Mouse (Mus musculus) right cerebral cortex, adult 2 months (tissue): ENCODE measurements at regions not wholly inside any gene's neighbourhood (a gene's known extent, or its start where the extent isn't known, plus 50 kb on each side); places are given as distances from the start of the nearest gene placed in this dataset.

Source experiments
- DNase-seq, 2 experiments: peaks; one replicate each; pipeline ENCODE4 v3.0.0; 2021 to 2022; ENCODE audit warnings: low spot score in 2 of 2

- DNase-seq: no peak
Measured at GRCm38 (mm10) chr7:113113266-113113893, 93.9 kb upstream of the Arntl start.

DNA sequence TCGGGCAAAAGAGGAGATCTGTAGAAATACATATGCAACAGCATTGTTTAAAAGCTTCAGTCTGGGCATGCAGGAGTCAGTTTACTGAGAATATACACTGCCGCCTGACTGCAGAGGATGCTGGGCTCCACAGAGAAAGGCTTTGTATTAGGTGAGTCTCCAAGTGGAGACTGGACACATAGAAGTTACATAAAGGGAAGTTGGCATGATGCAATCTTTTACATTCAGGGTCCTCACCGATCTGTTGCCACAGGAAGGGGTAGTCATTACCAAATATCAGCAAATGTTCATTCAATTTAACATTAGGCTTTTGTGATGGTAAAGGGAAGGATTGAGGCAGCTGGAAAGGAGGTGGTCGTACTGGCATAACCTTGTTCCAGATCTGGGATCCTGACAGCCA is 89.7 kb upstream of the Arntl start:
- no peak for DNase-seq

GRCm38 (mm10) chr7:113121911-113122319 is 85.3 kb upstream of the Arntl start:
- DNase-seq: peak; percentile 46 to 53

- DNase-seq: no peak
Measured at GRCm38 (mm10) chr7:113126010-113126409, 81.3 kb upstream of the Arntl start.

DNA sequence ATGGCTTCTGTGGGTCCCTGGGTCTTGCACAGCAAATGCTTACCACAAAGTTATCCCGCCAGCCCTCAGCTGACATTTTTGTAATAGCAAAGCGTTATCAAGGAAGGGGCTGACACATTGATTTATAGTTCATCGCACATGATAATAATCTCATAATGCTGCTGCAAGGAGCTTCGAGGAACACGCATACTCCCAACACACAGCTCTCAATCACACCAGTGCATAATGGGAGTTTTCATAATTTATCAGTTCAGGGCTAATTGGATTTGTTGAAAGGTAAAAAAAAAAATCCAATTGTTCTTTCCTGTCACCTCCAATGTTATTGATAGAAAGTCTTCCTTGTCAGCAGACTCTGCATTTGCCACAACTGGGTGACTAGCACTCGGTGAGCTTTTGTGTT is 76.7 kb upstream of the Arntl start:
- DNase-seq: no peak

- peak; percentile 94 to 95 for DNase-seq
Measured at GRCm38 (mm10) chr7:113131945-113132538, 75.2 kb upstream of the Arntl start.

DNA sequence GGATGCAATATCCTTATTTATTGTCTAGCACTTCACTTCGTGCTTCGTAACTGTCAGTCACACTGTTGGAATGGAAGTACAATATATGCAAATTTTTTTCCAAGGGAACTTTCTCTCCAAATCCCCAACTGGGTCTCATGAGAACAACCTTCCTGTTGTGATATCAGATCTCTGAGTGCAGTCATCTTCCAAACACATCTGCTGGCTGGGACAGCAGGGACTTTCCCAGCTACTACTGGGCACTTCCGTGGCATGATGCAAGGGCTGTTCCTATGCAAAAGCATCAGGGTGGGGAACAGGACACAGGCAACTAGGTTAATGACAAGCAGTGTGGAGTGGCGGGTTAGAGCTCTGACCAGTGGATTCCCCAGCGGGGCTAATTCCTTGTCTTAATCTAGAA is 73.4 kb upstream of the Arntl start:
- DNase-seq: no peak

GRCm38 (mm10) chr7:113140011-113140438 is 67.2 kb upstream of the Arntl start:
- peak; percentile 73 to 80 for DNase-seq

DNA sequence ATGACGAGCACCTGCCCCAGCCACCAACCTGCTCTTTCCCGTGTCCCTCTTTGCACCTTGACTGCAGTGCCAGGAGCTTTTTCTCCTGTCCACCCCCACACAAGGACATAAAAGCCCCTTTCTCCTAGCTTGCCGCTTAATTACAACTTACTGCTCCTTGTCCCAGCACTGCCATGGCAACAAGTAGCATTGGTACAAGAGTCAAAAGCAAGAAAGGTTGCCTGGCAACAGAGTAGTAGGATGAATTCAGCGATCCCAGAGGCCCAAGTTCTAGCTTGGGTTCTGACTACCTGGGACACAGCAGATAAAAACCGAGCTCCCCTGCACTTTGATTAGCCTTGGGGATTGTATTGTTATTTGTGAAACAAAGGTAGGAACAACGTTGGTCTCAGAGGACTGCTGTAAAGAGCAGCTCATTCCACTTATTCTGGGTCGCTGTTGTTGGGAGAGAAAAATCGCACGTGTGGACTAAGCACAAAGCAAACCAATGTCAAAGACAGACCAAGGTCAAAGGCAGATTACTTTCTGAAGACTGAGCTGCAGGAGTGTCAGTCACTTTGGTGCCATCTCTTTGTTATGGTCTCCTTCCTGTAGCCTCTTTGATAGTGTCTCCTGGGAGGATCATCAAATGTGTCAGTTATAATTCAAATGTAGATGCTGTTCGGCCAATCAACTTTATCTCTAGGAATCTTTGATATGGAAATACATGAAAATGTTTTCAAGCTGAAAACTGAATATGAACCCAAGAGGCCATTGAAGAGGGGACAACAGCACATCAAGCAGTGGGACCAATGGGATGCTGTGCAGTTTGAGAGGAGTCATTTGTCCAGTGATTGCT is 65.2 kb upstream of the Arntl start:
- no peak for DNase-seq

DNA sequence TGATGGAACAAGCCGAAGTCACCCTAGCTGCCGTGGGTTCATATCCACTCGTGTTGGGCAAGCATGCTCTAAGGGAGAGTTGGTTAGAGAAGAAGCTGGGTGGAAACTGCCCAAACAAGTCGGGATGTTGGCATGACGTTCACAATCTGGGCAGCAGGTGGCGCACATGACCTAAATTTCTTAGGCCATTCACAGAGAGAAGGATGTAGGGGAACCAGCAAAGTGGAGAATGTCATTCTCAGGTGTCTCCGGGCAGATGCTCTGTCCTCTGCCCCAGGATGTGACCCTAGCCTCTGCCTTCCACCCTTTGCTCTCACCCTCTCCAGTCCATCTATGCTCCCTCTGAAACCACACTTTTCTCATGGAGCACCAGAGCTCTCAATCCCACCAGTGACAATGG is 63.7 kb upstream of the Arntl start:
- DNase-seq: peak; percentile 94 to 97

- DNase-seq: no peak
Measured at GRCm38 (mm10) chr7:113145046-113145445, 62.2 kb upstream of the Arntl start.

DNA sequence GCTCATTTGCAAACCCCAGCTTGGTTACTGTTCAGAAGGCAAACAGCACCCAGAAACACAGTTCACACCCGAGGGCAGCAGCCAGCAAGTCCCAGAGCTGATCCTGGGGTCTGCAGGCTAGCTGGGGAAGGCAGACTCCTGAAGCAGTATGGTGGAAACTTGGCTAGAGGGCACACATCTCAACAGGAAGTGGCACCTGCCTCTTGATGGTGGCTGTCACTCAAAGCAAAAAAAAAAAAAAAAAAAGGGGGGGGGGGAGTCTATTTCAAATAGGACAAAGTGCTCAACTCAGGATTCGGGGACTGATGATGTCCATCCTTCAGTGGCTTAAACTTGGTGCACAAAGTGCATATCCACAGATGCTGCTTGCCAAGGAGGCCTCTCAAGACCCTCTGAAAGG is 61.2 kb upstream of the Arntl start:
- no peak for DNase-seq

GRCm38 (mm10) chr7:113146526-113146925 is 60.7 kb upstream of the Arntl start:
- DNase-seq: no peak

DNA sequence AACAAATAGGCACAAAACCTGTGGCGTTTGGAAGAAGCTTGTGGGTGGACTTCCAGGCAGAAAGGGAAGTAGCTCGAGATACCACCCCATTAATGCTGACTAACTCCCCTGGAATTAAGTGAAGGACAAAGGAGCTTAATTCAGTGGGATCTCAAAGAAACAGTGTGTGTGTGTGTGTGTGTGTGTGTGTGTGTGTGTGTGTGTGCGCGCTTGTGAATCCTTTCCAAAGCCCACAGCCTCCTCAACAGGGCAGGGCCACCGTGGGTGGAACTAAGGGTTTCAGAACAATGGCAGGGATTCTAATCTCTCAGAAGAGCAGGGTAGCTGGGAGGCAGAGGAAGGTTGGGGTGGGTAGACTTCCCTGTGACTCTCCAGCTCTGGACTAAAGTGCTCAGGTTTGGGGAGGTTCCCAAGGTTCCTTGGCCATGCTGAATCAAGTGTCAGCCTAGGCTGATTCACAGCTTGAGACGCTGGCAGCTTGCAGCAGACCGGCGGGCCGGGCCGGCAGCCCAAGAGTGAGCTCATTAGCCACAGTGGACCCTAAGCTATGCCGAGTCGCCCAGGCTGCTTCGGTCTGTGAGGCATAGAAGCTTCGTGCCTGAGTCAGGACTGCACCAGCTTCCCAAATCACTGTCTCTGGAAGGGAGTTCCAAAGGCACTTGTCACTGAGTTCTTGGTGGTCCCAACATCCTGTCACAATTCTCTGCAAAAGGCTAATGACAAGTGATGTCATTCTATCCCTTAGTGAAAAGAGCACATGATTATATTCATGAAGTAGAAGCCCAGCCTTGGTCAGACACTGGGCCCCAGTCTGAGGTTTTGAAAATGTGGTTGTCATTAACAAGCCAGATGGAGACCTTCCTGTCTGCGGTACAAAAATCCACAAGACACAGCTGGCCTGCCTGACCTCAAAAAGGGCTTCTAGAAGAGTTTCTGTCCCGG is 59.6 kb upstream of the Arntl start:
- no peak for DNase-seq

GRCm38 (mm10) chr7:113148700-113149099 is 58.6 kb upstream of the Arntl start:
- DNase-seq: no peak

GRCm38 (mm10) chr7:113149966-113150470 is 57.2 kb upstream of the Arntl start:
- no peak for DNase-seq

DNA sequence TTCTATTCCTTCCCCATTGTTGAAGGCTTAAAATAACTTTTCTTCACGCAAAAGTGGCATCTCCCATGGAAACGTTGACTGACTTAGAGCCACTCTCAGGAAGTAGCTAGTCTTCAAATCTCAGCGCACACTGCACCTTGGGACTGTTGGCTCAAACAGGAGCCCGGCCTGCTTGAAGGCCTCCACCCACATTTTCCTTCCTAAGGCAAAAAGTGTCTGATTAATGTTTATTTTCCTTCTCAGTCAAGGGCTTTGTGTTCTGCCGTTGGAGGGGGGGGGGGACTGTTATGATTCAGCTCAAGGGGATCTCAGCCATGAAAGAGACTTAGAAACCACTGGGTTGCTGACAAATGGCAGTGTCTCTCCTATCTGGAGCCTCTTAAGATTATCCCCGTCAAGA is 56.5 kb upstream of the Arntl start:
- DNase-seq: no peak

DNA sequence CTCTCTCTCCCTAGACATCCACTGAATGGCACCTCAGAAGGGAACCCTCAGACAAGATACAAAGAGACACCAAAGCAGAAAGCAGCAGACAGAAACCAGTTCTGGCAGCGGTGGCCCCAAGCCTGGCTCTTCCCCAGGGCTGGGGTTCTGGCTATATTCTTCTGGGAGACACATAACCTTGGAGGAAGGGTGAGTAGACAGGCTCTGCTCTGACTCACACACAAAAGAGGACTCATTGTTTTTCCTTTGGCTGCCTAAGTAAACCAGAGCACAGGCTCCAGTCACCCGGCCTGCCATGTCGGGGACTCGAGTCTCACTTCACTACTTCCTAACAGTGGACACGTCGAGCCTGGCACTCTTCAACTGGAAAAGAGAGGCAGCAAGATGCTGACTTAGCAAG is 55.8 kb upstream of the Arntl start:
- DNase-seq: no peak

GRCm38 (mm10) chr7:113153386-113153785 is 53.9 kb upstream of the Arntl start:
- DNase-seq: no peak

- no peak for DNase-seq
Measured at GRCm38 (mm10) chr7:113154066-113154465, 53.2 kb upstream of the Arntl start.

DNA sequence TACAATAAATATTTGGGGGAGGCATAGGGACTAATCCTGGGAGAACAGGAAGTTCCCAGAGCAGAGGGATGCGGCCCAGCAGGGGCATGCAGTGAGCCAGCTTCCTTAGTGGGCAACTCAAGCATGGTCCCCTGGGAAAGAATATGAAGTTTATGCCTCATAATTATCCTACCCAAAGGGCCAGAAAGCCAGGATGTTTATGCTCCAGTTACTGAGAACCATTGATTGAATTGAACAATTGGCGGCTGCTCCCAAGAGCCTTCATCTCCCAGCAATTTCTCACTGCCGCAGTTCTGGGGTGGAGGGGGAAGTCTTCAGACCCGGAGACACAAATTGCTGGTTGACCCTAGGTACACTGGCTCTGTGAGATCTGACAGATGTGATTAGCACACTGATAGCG is 50.9 kb upstream of the Arntl start:
- no peak for DNase-seq
